Mouse (Mus musculus): Measurements from ENCODE around the gene Creb5. TPM values are rescaled to one million over a fixed set of nuclear protein-coding genes. Genes with fewer than 3 reads are reported as not detected.
"Not testable (repeated sequence)": the region's sequence is repeated elsewhere in the genome, so short reads cannot be mapped to it uniquely, and the experiment has no call there.

Creb5 gene
- polyA plus RNA-seq, 1 experiment from 2014 or later = 2.5 TPM

GRCm38 (mm10) chr6:53396421-53396820, 109.4 kb downstream of the Creb5 start:
- no peak overlapping the region for H3K4me3 ChIP-seq (ENCODE audit: low read depth, low read length)
- no peak overlapping the region for H3K4me2 ChIP-seq (ENCODE audit: low read length)
- H3K9ac ChIP-seq (ENCODE audit: low read depth, low read length) = no peak overlapping the region
- WGBS = 98% methylated on average over 3 of the region's 3 CpGs
- peaks cover 15% of the 10 kb centered on the region for H3K4me1 ChIP-seq (ENCODE audit: control insufficient read depth, insufficient read depth, low read length)
- H3K27ac ChIP-seq (ENCODE audit: low read length) = no peak overlapping the region
- no peaks in the 10 kb centered on the region for H3K27me3 ChIP-seq (ENCODE audit: control insufficient read depth, insufficient read depth, low read depth, low read length)
- no peak for ATAC-seq
- no peaks in the 10 kb centered on the region for H3K9me3 ChIP-seq (replicated peaks; ENCODE audit: control insufficient read depth, low read length, poor library complexity, severe bottlenecking)
- no peaks in the 10 kb centered on the region for H3K36me3 ChIP-seq (ENCODE audit: control insufficient read depth, insufficient read depth, low read length)

GRCm38 (mm10) chr6:53397797-53398196, 110.7 kb downstream of the Creb5 start:
- ATAC-seq = no peak
- Histone ChIP-seq H3K9me3 (replicated peaks; ENCODE audit: control insufficient read depth, low read length, poor library complexity, severe bottlenecking) (no peaks in the 10 kb centered on the region), H3K4me1 (ENCODE audit: control insufficient read depth, insufficient read depth, low read length) (peaks cover 15% of the 10 kb centered on the region), H3K4me3 (ENCODE audit: low read depth, low read length) (no peak overlapping the region), H3K9ac (ENCODE audit: low read depth, low read length) (no peak overlapping the region), H3K36me3 (ENCODE audit: control insufficient read depth, insufficient read depth, low read length) (no peaks in the 10 kb centered on the region), H3K27ac (ENCODE audit: low read length) (no peak overlapping the region), H3K4me2 (ENCODE audit: low read length) (no peak overlapping the region), H3K27me3 (ENCODE audit: control insufficient read depth, insufficient read depth, low read depth, low read length) (no peaks in the 10 kb centered on the region)
- WGBS = 69% methylated on average over 4 of the region's 4 CpGs

DNA sequence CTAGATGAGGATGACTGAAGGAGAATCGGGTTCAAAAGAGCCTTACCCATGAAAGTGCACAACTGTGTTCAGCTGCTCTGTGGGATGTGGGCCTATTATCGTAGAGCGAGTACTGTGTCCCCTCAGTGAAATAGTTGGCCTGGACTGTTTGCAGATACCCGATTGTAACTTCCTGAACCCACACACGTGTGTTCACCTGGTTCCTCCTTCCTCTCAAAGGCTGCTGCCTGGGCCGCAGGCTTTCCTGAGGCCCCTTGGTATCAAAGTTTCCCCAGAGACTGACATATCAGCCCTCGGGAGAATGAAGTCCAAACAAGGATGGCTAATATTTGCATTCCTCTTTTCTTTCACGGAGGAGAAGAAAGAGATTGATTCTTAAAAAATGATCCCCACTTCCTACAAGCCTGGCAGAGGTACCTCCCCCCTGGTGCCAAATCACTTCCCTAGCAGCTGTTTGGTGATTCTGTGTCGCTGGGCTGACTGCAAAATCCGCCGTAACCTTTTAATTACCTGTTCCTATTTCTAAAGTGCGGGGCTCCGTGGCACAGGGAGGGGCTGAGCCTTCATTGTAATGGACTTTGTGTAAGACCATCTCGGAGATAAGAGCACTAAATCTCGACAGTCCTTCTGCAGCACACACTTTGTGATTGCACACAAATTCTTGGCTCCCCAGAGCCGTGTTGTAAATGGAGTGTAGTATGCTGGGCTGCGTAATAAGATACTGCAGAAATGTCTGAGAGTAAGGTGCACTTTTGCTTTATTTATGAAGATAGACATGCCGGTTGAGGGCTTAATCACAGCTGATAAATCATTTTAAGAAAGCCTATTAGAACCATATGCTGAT, 111.4 kb downstream of the Creb5 start:
- Histone ChIP-seq H3K27ac (ENCODE audit: low read length) (no peak overlapping the region), H3K9me3 (replicated peaks; ENCODE audit: control insufficient read depth, low read length, poor library complexity, severe bottlenecking) (no peaks in the 10 kb centered on the region), H3K4me3 (ENCODE audit: low read depth, low read length) (no peak overlapping the region), H3K4me1 (ENCODE audit: control insufficient read depth, insufficient read depth, low read length) (peaks cover 15% of the 10 kb centered on the region), H3K27me3 (ENCODE audit: control insufficient read depth, insufficient read depth, low read depth, low read length) (no peaks in the 10 kb centered on the region), H3K9ac (ENCODE audit: low read depth, low read length) (no peak overlapping the region), H3K4me2 (ENCODE audit: low read length) (peak overlapping the region; percentile 36), H3K36me3 (ENCODE audit: control insufficient read depth, insufficient read depth, low read length) (no peaks in the 10 kb centered on the region)
- no peak for ATAC-seq
- WGBS = 30% methylated on average over 18 of the region's 18 CpGs

DNA sequence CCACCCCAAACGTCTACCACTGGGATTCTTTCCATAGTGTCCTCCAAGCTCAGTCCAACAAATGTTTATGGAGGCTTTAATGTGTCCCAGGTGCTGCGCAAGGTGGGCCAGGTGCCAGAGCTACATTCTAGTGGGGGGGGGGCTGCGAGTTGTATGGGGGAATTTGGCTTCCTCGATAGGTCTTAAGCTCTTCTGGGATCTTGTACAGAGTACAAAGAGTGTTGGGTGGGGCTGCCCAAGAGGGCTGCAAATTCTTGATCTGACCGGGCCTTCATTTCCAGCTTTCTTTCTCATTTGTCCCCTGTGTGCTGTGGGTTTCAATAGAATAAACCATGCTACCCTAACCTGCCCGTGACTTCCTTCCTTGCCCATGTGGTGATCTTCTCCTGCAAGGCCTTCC, 114.3 kb downstream of the Creb5 start:
- no peak overlapping the region for H3K27ac ChIP-seq (ENCODE audit: low read length)
- H3K4me2 ChIP-seq (ENCODE audit: low read length) = no peak overlapping the region
- ATAC-seq = no peak
- H3K9ac ChIP-seq (ENCODE audit: low read depth, low read length) = no peak overlapping the region
- H3K27me3 ChIP-seq (ENCODE audit: control insufficient read depth, insufficient read depth, low read depth, low read length) = no peaks in the 10 kb centered on the region
- 82% methylated on average over 6 of the region's 6 CpGs for WGBS
- no peaks in the 10 kb centered on the region for H3K36me3 ChIP-seq (ENCODE audit: control insufficient read depth, insufficient read depth, low read length)
- no peak overlapping the region for H3K4me3 ChIP-seq (ENCODE audit: low read depth, low read length)
- peaks cover 10% of the 10 kb centered on the region for H3K4me1 ChIP-seq (ENCODE audit: control insufficient read depth, insufficient read depth, low read length)
- H3K9me3 ChIP-seq (replicated peaks; ENCODE audit: control insufficient read depth, low read length, poor library complexity, severe bottlenecking) = no peaks in the 10 kb centered on the region

DNA sequence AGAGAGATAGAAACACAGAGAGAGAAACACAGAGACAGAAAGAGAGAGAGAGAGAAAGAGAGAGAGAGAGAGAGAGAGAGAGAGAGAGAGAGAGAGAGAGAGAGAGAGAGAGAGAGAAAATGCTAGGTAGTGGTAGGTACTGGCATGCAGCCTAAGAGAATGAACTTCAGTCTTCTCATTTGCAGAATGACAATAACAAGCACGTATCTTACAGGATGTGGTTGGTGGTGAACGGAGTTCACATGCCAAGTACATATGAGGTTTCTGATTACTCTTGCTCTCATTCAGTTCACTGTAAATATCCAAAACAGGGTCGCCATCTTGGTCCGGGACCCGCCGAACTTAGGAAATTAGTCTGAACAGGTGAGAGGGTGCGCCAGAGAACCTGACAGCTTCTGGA, 115.5 kb downstream of the Creb5 start:
- not testable (repeated sequence) for H3K4me2 ChIP-seq (ENCODE audit: low read length); H3K27me3 ChIP-seq (ENCODE audit: control insufficient read depth, insufficient read depth, low read depth, low read length); H3K4me3 ChIP-seq (ENCODE audit: low read depth, low read length); H3K9me3 ChIP-seq (replicated peaks; ENCODE audit: control insufficient read depth, low read length, poor library complexity, severe bottlenecking); H3K36me3 ChIP-seq (ENCODE audit: control insufficient read depth, insufficient read depth, low read length); H3K27ac ChIP-seq (ENCODE audit: low read length); H3K9ac ChIP-seq (ENCODE audit: low read depth, low read length); H3K4me1 ChIP-seq (ENCODE audit: control insufficient read depth, insufficient read depth, low read length); ATAC-seq
- WGBS = 97% methylated on average over 7 of the region's 7 CpGs

- no peak overlapping the region for H3K9ac ChIP-seq (ENCODE audit: low read depth, low read length)
- H3K27me3 ChIP-seq (ENCODE audit: control insufficient read depth, insufficient read depth, low read depth, low read length) = no peaks in the 10 kb centered on the region
- H3K27ac ChIP-seq (ENCODE audit: low read length) = no peak overlapping the region
- no peaks in the 10 kb centered on the region for H3K4me1 ChIP-seq (ENCODE audit: control insufficient read depth, insufficient read depth, low read length)
- H3K4me3 ChIP-seq (ENCODE audit: low read depth, low read length) = no peak overlapping the region
- no peaks in the 10 kb centered on the region for H3K9me3 ChIP-seq (replicated peaks; ENCODE audit: control insufficient read depth, low read length, poor library complexity, severe bottlenecking)
- no peak for ATAC-seq
- no peak overlapping the region for H3K4me2 ChIP-seq (ENCODE audit: low read length)
- WGBS = 92% methylated on average over 6 of the region's 6 CpGs
- H3K36me3 ChIP-seq (ENCODE audit: control insufficient read depth, insufficient read depth, low read length) = no peaks in the 10 kb centered on the region
These were observed 122.1 kb downstream of the Creb5 start for GRCm38 (mm10) chr6:53409183-53409582.

- Histone ChIP-seq H3K36me3 (ENCODE audit: control insufficient read depth, insufficient read depth, low read length) (no peaks in the 10 kb centered on the region), H3K27ac (ENCODE audit: low read length) (no peak overlapping the region), H3K9me3 (replicated peaks; ENCODE audit: control insufficient read depth, low read length, poor library complexity, severe bottlenecking) (no peaks in the 10 kb centered on the region), H3K4me1 (ENCODE audit: control insufficient read depth, insufficient read depth, low read length) (no peaks in the 10 kb centered on the region), H3K4me3 (ENCODE audit: low read depth, low read length) (no peak overlapping the region), H3K4me2 (ENCODE audit: low read length) (no peak overlapping the region), H3K27me3 (ENCODE audit: control insufficient read depth, insufficient read depth, low read depth, low read length) (no peaks in the 10 kb centered on the region), H3K9ac (ENCODE audit: low read depth, low read length) (no peak overlapping the region)
- no peak for ATAC-seq
- 25% methylated on average over 3 of the region's 3 CpGs for WGBS
These were observed 134.3 kb downstream of the Creb5 start for GRCm38 (mm10) chr6:53421345-53421744.

DNA sequence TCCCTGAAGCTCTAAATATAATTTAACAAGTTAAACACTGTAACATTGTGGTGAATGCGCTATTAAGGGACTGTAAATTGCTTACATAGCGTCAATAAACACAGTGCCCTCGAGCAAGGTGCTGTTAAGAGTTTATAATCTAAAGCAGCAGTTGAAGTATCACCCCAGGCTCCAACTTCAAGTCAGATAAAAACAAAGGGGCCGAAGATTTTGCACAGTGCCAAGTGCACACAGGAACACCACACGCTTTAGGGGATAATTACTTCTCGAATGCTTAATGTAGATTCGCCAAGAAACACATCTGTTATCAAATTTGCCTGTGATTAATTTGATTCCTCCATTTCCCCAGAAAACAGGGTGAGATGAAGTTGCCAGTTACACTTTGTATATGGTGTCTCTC, 142.3 kb downstream of the Creb5 start:
- no peak overlapping the region for H3K9ac ChIP-seq (ENCODE audit: low read depth, low read length)
- peaks cover 7% of the 10 kb centered on the region; the same call in 1 of the 2 replicates for H3K4me1 ChIP-seq (ENCODE audit: control insufficient read depth, insufficient read depth, low read length)
- ATAC-seq = no peak
- H3K4me2 ChIP-seq (ENCODE audit: low read length) = no peak overlapping the region
- no peaks in the 10 kb centered on the region for H3K9me3 ChIP-seq (replicated peaks; ENCODE audit: control insufficient read depth, low read length, poor library complexity, severe bottlenecking)
- 56% methylated on average over 7 of the region's 7 CpGs for WGBS
- H3K27me3 ChIP-seq (ENCODE audit: control insufficient read depth, insufficient read depth, low read depth, low read length) = no peaks in the 10 kb centered on the region
- H3K4me3 ChIP-seq (ENCODE audit: low read depth, low read length) = no peak overlapping the region
- no peak overlapping the region for H3K27ac ChIP-seq (ENCODE audit: low read length)
- H3K36me3 ChIP-seq (ENCODE audit: control insufficient read depth, insufficient read depth, low read length) = no peaks in the 10 kb centered on the region

DNA sequence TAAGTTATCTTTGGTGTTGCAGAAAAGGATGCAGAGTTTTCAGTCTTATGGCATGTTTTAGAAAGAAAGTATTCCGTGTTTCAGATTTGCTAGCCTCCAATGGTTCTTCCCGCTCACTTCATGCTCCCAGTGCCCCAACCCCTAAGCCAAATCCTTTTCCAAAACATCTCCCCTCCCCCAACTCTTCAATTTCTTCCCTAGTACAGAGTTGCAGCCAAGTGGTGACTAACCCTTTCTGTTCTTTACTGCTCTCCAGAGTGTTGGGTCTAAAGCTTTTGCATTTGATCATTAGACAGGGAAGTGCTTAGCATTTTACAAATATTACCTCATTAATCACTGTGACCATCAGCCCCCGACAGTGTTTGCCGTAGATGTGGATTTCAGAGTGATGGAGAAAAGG, 142.8 kb downstream of the Creb5 start:
- 50% methylated on average over 4 of the region's 4 CpGs for WGBS
- no peak for ATAC-seq
- Histone ChIP-seq H3K27ac (ENCODE audit: low read length) (no peak overlapping the region), H3K27me3 (ENCODE audit: control insufficient read depth, insufficient read depth, low read depth, low read length) (no peaks in the 10 kb centered on the region), H3K36me3 (ENCODE audit: control insufficient read depth, insufficient read depth, low read length) (no peaks in the 10 kb centered on the region), H3K4me1 (ENCODE audit: control insufficient read depth, insufficient read depth, low read length) (peaks cover 7% of the 10 kb centered on the region; the same call in 1 of the 2 replicates), H3K9ac (ENCODE audit: low read depth, low read length) (no peak overlapping the region), H3K9me3 (replicated peaks; ENCODE audit: control insufficient read depth, low read length, poor library complexity, severe bottlenecking) (no peaks in the 10 kb centered on the region), H3K4me2 (ENCODE audit: low read length) (no peak overlapping the region), H3K4me3 (ENCODE audit: low read depth, low read length) (no peak overlapping the region)

Measured in midbrain, embryonic 16.5 days (tissue).